Mouse (Mus musculus) heart, adult 2 months (tissue): ENCODE data around the gene Trim9. TPM values are rescaled to one million over a fixed set of nuclear protein-coding genes. Genes with fewer than 3 reads are reported as not detected.

Source experiments
- DNase-seq, 2 experiments: peaks; one replicate each; pipeline ENCODE4 v3.0.0; 2021
- H3K27ac ChIP-seq: fragments of 200-600 bp; 2 replicates; pipeline ENCODE4 v1.8.1; 2022
- H3K27me3 ChIP-seq: fragments of 200-500 bp; 2 replicates; pipeline ENCODE4 v1.6.1; 2012; ENCODE audit warnings: mild to moderate bottlenecking, low read length, inconsistent platforms, mixed read lengths; ENCODE audit not compliant: control insufficient read depth, insufficient read depth
- H3K36me3 ChIP-seq: fragments of 200-500 bp; 2 replicates; pipeline ENCODE4 v1.6.1; 2012; ENCODE audit warnings: low read length, inconsistent platforms; ENCODE audit not compliant: control insufficient read depth, insufficient read depth
- H3K4me1 ChIP-seq: fragments of 200-500 bp; 2 replicates; pipeline ENCODE4 v1.6.1; 2011; ENCODE audit warnings: low read length; ENCODE audit not compliant: control insufficient read depth, insufficient read depth
- H3K4me3 ChIP-seq: fragments of 200-600 bp; 2 replicates; pipeline ENCODE4 v1.8.1; 2022
- H3K79me2 ChIP-seq: fragments of 200-500 bp; replicated peaks from 2 replicates; pipeline ENCODE4 v1.6.1; 2012; ENCODE audit warnings: mild to moderate bottlenecking, inconsistent platforms, low read length, moderate library complexity, mixed read lengths; ENCODE audit not compliant: control insufficient read depth, insufficient read depth
- H3K9ac ChIP-seq: fragments of 200-500 bp; 2 replicates; pipeline ENCODE4 v1.6.1; 2012; ENCODE audit warnings: low read depth, mild to moderate bottlenecking, control low read depth, inconsistent platforms, low read length, mixed read lengths
- CTCF ChIP-seq: fragments of 200-600 bp; IDR thresholded peaks from 2 replicates; pipeline ENCODE4 v1.8.1; 2022; ENCODE audit warnings: antibody characterized with exemption, mild to moderate bottlenecking, moderate library complexity
- EP300 ChIP-seq: fragments of 200-500 bp; IDR thresholded peaks from 2 replicates; pipeline ENCODE4 v1.6.1; 2011; ENCODE audit warnings: low read depth, low read length, control low read depth; ENCODE audit not compliant: insufficient read depth
- POLR2A ChIP-seq: fragments of 200-500 bp; IDR thresholded peaks from 2 replicates; pipeline ENCODE4 v1.6.1; 2011; ENCODE audit warnings: mild to moderate bottlenecking, low read depth, low read length, control low read depth; ENCODE audit not compliant: insufficient read depth
- WGBS: fragments of 180-500 bp; shearing (Covaris S2); methylation state at CpG from one replicate; pipeline ENCODE4 v1.1.7; 2018; 5-methylcytosine and 5-hydroxymethylcytosine counted together
- intact Hi-C: fragments of 180-260 bp; cut with DNase I; formaldehyde crosslinking; loops from one replicate; pipeline ENCODE4 v1.15.1; 2025
- long read RNA-seq: library from polyadenylated mRNA; stranded (forward); transcript quantifications from one replicate; pipeline ENCODE4 v2.0.0, GENCODE M21; 2021
- polyA plus RNA-seq: library from polyadenylated mRNA; depleted of rRNA; stranded (reverse); fragments of >200 nt; gene quantifications from 2 replicates; pipeline ENCODE4 v1.2.3, GENCODE M21; 2012; rRNA removed
- total RNA-seq, 2 experiments: library from RNA; stranded (reverse); gene quantifications; 2 replicates each; pipeline ENCODE4 v1.2.3; 2021

The Trim9 gene
- total RNA-seq (under 1 TPM; 0.11 to 0.16 TPM), polyA plus RNA-seq (0.12 TPM in 1 of 2 replicates, not detected in the other)
- long read RNA-seq, partial matches to known transcripts = 0 of 1 reads
- long read RNA-seq, other reads (novel, unspliced or antisense) = 1 of 1 reads

GRCm38 (mm10) chr12:70347202-70347841, at the start of gene Trim9:
Gene Trim9, minus strand, starts transcription at chr12:70347614.
- no peak within 1 kb of the TSS for H3K9ac ChIP-seq
- no peak within 1 kb of the TSS for H3K27ac ChIP-seq
- peaks cover 7% of the 10 kb centered on the region; the same call in 1 of the 2 replicates for H3K27me3 ChIP-seq
- no peaks in the 10 kb centered on the region for H3K4me1 ChIP-seq
- intact Hi-C loops = loop anchor here (5.0 kb wide), 2 partner anchors 85 to 115 kb away; partner anchors contain the start of gene Pygl
- under 1% methylated on average over 49 of the region's 50 CpGs for WGBS
- no peaks in the 10 kb centered on the region for H3K79me2 ChIP-seq
- DNase-seq = peak; percentile 88 to 91
- TF ChIP-seq POLR2A = no peak
- 0 out of 2 replicates have a peak, but pooled peaks have one; percentile 5 for TF ChIP-seq CTCF
- H3K4me3 ChIP-seq = peak within 1 kb of the TSS; percentile 54
- no peaks in the 10 kb centered on the region for H3K36me3 ChIP-seq

DNA sequence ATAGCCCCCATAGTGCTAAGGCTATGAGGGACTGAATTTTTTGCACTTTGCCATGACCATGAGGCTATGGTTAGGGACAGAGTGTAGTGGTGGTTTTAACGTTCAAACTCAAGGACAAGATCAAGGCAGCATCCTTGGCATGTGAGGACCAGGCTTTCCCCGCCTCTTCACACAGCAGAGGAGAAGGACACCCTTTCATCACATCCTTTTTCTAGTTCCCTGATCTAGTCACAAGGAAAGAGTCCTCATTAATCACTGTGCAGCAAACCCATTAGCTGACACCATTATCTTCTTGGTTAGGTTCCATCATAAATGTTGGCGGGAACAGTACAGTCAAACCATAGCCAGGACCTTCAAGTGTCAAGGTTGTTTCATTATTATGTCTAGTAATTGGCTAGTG, 47.6 kb upstream of the Trim9 start:
- no peaks in the 10 kb centered on the region for H3K4me1 ChIP-seq
- intact Hi-C loops = no loop called here
- no peaks in the 10 kb centered on the region for H3K36me3 ChIP-seq
- TF ChIP-seq CTCF (no peak), POLR2A (no peak), EP300 (no peak)
- no peak overlapping the region for H3K27ac ChIP-seq
- 76% methylated on average over 3 of the region's 3 CpGs for WGBS
- H3K27me3 ChIP-seq = no peaks in the 10 kb centered on the region
- DNase-seq = no peak
- H3K9ac ChIP-seq = no peak overlapping the region
- no peaks in the 10 kb centered on the region for H3K79me2 ChIP-seq
- no peak overlapping the region for H3K4me3 ChIP-seq

- TF ChIP-seq CTCF = no peak
- TF ChIP-seq POLR2A = no peak
- TF ChIP-seq EP300 = no peak
- Histone ChIP-seq H3K79me2 (no peaks in the 10 kb centered on the region), H3K9ac (no peak overlapping the region), H3K36me3 (no peaks in the 10 kb centered on the region), H3K4me3 (no peak overlapping the region), H3K27ac (no peak overlapping the region), H3K4me1 (no peaks in the 10 kb centered on the region), H3K27me3 (no peaks in the 10 kb centered on the region)
- intact Hi-C loops = no loop called here
- WGBS = 75% methylated on average over 3 of the region's 3 CpGs
- DNase-seq = no peak
Observed at GRCm38 (mm10) chr12:70391236-70391635, 43.8 kb upstream of the Trim9 start.

DNA sequence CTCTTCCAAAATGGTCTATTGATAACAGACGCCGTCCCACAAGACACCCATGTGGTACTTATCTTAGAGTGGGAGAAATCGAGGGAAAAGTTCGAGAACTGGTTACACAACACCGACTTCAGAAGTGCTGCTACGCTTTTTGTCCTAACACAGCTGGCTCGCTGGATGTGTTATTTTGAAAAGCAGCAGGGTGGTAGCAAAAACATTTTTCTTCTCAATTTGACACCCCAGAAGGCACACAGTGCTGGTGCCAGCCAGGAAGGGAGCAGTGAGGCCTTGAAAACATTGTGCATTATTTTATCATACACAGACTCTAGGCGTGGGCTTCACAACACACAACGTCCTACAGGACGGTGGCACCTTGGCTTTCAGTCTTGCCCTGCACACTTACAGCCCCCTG, 27.6 kb upstream of the Trim9 start:
- TF ChIP-seq EP300 (no peak), CTCF (no peak), POLR2A (no peak)
- no peaks in the 10 kb centered on the region for H3K36me3 ChIP-seq
- intact Hi-C loops = no loop called here
- no peak overlapping the region for H3K27ac ChIP-seq
- H3K9ac ChIP-seq = no peak overlapping the region
- no peaks in the 10 kb centered on the region for H3K27me3 ChIP-seq
- H3K4me1 ChIP-seq = no peaks in the 10 kb centered on the region
- no peak for DNase-seq
- no peak overlapping the region for H3K4me3 ChIP-seq
- H3K79me2 ChIP-seq = no peaks in the 10 kb centered on the region
- 83% methylated on average over 10 of the region's 10 CpGs for WGBS

DNA sequence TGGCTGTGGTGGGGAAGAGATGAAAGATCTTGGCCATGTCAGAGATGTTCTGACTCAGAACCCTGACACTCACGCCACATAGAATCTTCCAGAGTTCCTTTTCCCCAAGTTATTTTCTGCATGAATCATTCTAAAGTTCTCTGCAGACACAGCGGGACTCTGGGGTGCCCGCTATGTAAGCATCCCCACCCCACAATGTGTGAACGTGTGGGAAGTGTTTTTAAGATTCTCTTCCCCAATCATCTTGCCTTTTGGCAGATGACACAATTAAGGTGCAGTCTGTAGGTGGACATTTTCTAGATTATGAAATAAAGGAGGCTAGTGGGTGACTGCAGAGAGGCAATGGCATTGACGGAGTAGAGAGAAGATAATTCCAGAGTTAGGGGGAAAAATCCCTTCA, 25.5 kb upstream of the Trim9 start:
- intact Hi-C loops = no loop called here
- TF ChIP-seq EP300 (no peak), CTCF (no peak), POLR2A (no peak)
- Histone ChIP-seq H3K36me3 (no peaks in the 10 kb centered on the region), H3K4me1 (no peaks in the 10 kb centered on the region), H3K27ac (no peak overlapping the region), H3K27me3 (no peaks in the 10 kb centered on the region), H3K4me3 (no peak overlapping the region), H3K79me2 (no peaks in the 10 kb centered on the region), H3K9ac (no peak overlapping the region)
- 82% methylated on average over 5 of the region's 5 CpGs for WGBS
- no peak for DNase-seq

DNA sequence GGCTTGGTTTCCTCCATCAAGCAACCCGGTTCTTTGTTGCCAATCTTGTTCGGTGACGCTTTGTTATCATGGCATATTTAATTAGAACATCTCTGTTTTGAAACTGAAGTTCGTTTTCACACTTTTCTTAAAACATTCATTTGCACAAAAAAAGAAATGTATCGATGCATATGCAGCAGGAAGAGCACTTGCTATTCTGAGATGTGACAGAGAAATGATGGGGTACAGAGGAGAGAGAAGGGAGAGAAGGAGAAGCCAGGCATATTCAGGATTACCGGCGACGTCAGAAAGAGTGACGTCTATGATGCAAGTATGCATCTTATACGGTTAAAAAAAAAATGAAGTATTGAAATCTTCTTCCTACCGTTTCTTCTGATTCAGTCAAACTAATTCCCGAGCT, 21.9 kb upstream of the Trim9 start:
- WGBS = 89% methylated on average over 12 of the region's 12 CpGs
- TF ChIP-seq CTCF = no peak
- TF ChIP-seq POLR2A = no peak
- TF ChIP-seq EP300 = no peak
- Histone ChIP-seq H3K36me3 (no peaks in the 10 kb centered on the region), H3K79me2 (no peaks in the 10 kb centered on the region), H3K27ac (no peak overlapping the region), H3K27me3 (no peaks in the 10 kb centered on the region), H3K9ac (no peak overlapping the region), H3K4me1 (no peaks in the 10 kb centered on the region), H3K4me3 (no peak overlapping the region)
- DNase-seq = no peak
- intact Hi-C loops = no loop called here
